Mouse (Mus musculus): ENCODE measurements around the gene Zkscan6. TPM values are rescaled to one million over a fixed set of nuclear protein-coding genes. Genes with fewer than 3 reads are reported as not detected.
A peak's percentile ranks its signal among the peaks of the same experiment; 100 is the strongest.

Gene Zkscan6
- 13.3 and 15.0 TPM in 2 replicates for polyA plus RNA-seq (2014; fragmentation: Nextera tagmentation; extraction: Ambion mirVana)

DNA sequence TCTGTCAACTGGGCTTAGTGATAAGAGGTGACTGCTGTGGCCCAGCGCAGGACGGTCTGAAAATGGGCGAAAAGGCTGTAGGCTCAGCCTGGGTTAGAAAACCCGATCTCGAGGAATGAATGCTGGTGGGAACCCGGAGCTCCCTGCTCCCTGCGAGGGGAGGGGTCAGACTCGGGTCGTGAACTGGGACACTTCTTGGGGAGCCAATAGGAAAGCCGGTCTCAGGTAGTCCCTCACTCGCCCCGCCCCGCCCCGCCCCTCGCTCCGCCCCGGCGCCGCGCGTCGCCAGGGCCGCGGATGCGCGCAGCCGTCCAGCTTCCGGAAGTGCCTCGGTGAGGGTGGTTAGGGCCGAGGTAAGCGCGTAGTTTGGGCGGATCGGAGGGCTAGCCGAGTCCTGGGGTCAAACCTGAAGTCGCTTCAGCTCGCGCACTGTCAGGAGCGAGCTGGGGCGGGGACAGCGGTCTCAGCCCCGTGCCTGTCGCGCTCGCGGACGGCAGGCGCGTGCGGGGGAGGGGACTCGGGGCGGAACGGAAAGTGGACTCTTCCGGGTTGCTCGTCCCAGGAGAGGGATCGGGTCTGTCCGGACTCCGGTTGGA is at the start of gene Zkscan6:
Zkscan6 (plus strand) TSS at position 267 of the 596 bp plus-strand sequence.
- Histone ChIP-seq H3K4me2 (ENCODE audit: low read depth, low read length, severe bottlenecking) (peak within 1 kb of the TSS; percentile 95), H3K27ac (ENCODE audit: low read depth, low read length) (peak within 1 kb of the TSS; percentile 66; the same call in 1 of the 2 replicates), H3K4me1 (replicated peaks; ENCODE audit: control insufficient read depth, insufficient read depth, low read length) (peaks cover 3% of the 10 kb centered on the region; the same call in 1 of the 2 replicates), H3K4me3 (ENCODE audit: low read depth, low read length) (peak within 1 kb of the TSS; percentile 75), H3K27me3 (ENCODE audit: control insufficient read depth, insufficient read depth, low read length) (no peaks in the 10 kb centered on the region), H3K36me3 (ENCODE audit: control insufficient read depth, insufficient read depth, low read length) (no peaks in the 10 kb centered on the region), H3K9me3 (ENCODE audit: control insufficient read depth, low read length) (no peaks in the 10 kb centered on the region), H3K9ac (ENCODE audit: low read length) (peak within 1 kb of the TSS; percentile 75)
- WGBS: under 1% methylated on average over 57 of the region's 58 CpGs
- peak; percentile 98 for ATAC-seq (replicated peaks; ENCODE audit: low FRiP score)
- peak; percentile 97 for DNase-seq (ENCODE audit: low spot score)

DNA sequence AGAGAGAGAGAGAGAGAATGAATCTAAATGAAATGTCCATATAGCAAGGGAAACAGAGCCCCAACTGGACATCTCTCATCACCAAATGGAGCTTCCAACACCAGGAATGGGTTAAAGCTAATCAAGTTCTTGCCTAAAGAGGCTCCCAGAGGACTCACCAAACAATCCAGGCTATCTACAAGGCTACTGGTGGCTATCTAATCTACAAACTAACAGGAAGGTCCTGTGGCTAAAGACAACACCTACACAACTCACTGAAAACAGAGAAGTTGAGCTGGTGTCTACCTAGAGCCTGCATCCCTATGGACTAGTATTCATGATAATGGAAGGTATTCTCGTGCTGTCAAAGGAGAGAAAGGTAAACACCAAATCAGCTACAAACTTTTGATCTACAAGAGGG is 47.6 kb upstream of the Zkscan6 start:
- Histone ChIP-seq H3K27ac (ENCODE audit: low read depth, low read length) (no peak overlapping the region), H3K9ac (ENCODE audit: low read length) (no peak overlapping the region), H3K9me3 (ENCODE audit: control insufficient read depth, low read length) (no peaks in the 10 kb centered on the region), H3K4me1 (replicated peaks; ENCODE audit: control insufficient read depth, insufficient read depth, low read length) (no peaks in the 10 kb centered on the region), H3K27me3 (ENCODE audit: control insufficient read depth, insufficient read depth, low read length) (no peaks in the 10 kb centered on the region), H3K36me3 (ENCODE audit: control insufficient read depth, insufficient read depth, low read length) (no peaks in the 10 kb centered on the region), H3K4me2 (ENCODE audit: low read depth, low read length, severe bottlenecking) (no peak overlapping the region), H3K4me3 (ENCODE audit: low read depth, low read length) (no peak overlapping the region)
- DNase-seq (ENCODE audit: low spot score): no peak
- no peak for ATAC-seq (replicated peaks; ENCODE audit: low FRiP score)
- WGBS: 95% methylated on average over 1 of the region's 1 CpGs

DNA sequence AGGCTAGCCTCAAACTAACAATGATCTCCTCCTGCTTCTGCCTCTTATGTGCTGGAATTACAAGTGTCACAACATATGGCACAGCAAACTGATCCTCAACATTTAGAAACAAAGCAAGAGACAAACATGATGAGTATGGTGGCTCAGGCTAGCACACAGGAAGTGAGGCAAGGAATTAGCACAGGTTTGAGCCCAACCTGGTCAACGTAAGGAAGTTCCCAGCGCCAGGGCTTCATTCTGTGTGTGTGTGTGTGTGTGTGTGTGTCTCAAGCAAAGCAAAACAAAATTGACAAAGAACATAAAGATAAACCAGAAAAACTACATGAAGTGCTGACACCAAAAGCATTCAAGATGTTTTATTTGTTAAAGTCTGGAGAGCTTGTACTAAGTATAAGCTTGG is 46.1 kb upstream of the Zkscan6 start:
- no peak overlapping the region for H3K4me3 ChIP-seq (ENCODE audit: low read depth, low read length)
- H3K36me3 ChIP-seq (ENCODE audit: control insufficient read depth, insufficient read depth, low read length): no peaks in the 10 kb centered on the region
- H3K4me2 ChIP-seq (ENCODE audit: low read depth, low read length, severe bottlenecking): no peak overlapping the region
- ATAC-seq (replicated peaks; ENCODE audit: low FRiP score) (no peak), DNase-seq (ENCODE audit: low spot score) (no peak)
- no peaks in the 10 kb centered on the region for H3K4me1 ChIP-seq (replicated peaks; ENCODE audit: control insufficient read depth, insufficient read depth, low read length)
- H3K27ac ChIP-seq (ENCODE audit: low read depth, low read length): no peak overlapping the region
- H3K27me3 ChIP-seq (ENCODE audit: control insufficient read depth, insufficient read depth, low read length): no peaks in the 10 kb centered on the region
- WGBS: 97% methylated on average over 2 of the region's 2 CpGs
- H3K9me3 ChIP-seq (ENCODE audit: control insufficient read depth, low read length): no peaks in the 10 kb centered on the region
- H3K9ac ChIP-seq (ENCODE audit: low read length): no peak overlapping the region

DNA sequence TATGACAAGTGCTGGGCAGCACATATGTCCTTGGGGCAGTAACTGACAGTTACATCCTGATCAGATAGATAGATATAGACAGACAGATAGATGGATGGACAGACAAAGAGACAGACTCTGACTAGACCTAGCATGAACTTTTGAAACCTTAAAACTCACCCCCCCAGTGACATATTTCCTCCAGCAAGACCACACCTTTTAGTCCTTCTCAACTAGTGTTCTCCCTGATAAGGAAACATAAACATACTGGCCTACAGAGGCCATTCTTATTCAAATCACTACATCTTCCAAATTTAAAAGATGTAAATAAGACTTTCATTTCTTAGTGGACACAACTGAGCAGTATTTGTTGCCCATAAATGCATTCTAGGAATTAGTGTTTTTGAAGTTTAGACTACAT is 38.5 kb upstream of the Zkscan6 start:
- no peak overlapping the region for H3K4me3 ChIP-seq (ENCODE audit: low read depth, low read length)
- no peaks in the 10 kb centered on the region for H3K9me3 ChIP-seq (ENCODE audit: control insufficient read depth, low read length)
- no peak for ATAC-seq (replicated peaks; ENCODE audit: low FRiP score)

DNA sequence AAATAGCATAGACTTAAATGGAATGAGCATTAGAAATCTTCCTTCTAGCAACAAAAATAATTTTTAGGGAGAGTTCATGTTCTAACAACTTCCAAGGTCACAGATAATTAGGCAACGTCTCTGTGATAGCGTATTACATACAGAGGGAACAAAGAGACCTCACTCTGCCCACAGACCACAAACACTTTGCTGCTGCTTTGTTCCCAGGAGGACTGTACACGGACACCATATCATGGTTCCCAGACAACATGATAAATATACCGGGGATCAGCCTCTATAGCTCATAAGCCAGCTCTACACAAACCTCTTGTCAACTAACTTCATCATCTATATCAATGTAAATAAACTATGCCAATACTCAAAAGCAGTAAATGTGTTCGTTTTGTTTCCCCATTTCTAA is 37.0 kb upstream of the Zkscan6 start:
- Histone ChIP-seq H3K36me3 (ENCODE audit: control insufficient read depth, insufficient read depth, low read length) (no peaks in the 10 kb centered on the region), H3K4me1 (replicated peaks; ENCODE audit: control insufficient read depth, insufficient read depth, low read length) (no peaks in the 10 kb centered on the region), H3K27ac (ENCODE audit: low read depth, low read length) (no peak overlapping the region), H3K9me3 (ENCODE audit: control insufficient read depth, low read length) (no peaks in the 10 kb centered on the region), H3K9ac (ENCODE audit: low read length) (no peak overlapping the region), H3K4me3 (ENCODE audit: low read depth, low read length) (no peak overlapping the region), H3K27me3 (ENCODE audit: control insufficient read depth, insufficient read depth, low read length) (no peaks in the 10 kb centered on the region), H3K4me2 (ENCODE audit: low read depth, low read length, severe bottlenecking) (no peak overlapping the region)
- WGBS: 87% methylated on average over 5 of the region's 5 CpGs
- DNase-seq (ENCODE audit: low spot score) (no peak), ATAC-seq (replicated peaks; ENCODE audit: low FRiP score) (no peak)

More for the DNA sequence above, 38.5 kb upstream of the Zkscan6 start:
- Histone ChIP-seq H3K4me1 (replicated peaks; ENCODE audit: control insufficient read depth, insufficient read depth, low read length) (no peaks in the 10 kb centered on the region), H3K27me3 (ENCODE audit: control insufficient read depth, insufficient read depth, low read length) (no peaks in the 10 kb centered on the region), H3K27ac (ENCODE audit: low read depth, low read length) (no peak overlapping the region), H3K4me2 (ENCODE audit: low read depth, low read length, severe bottlenecking) (no peak overlapping the region), H3K9ac (ENCODE audit: low read length) (no peak overlapping the region), H3K36me3 (ENCODE audit: control insufficient read depth, insufficient read depth, low read length) (no peaks in the 10 kb centered on the region)
- DNase-seq (ENCODE audit: low spot score): no peak

DNA sequence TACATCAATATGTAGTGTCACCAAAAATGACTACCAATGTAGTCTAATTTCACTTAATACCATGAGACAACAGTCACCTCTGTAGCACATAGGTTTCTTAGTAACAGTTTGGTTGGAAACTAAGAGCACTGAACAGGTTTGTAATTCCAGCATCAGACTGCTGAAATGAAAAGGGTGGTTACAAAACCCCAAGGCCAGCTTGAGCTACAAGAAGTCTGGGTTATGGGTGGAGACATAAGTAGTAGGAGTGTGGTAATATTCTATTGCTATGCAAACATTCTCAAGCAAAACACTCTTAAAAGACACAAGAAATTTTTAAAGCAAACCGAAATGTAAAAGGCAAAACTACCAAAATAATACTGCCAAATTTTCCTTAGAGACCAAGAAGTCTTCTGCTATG is 35.4 kb upstream of the Zkscan6 start:
- H3K9me3 ChIP-seq (ENCODE audit: control insufficient read depth, low read length): no peaks in the 10 kb centered on the region
- no peak overlapping the region for H3K4me2 ChIP-seq (ENCODE audit: low read depth, low read length, severe bottlenecking)
- ATAC-seq (replicated peaks; ENCODE audit: low FRiP score) (no peak), DNase-seq (ENCODE audit: low spot score) (no peak)
- H3K4me3 ChIP-seq (ENCODE audit: low read depth, low read length): no peak overlapping the region
- no peak overlapping the region for H3K27ac ChIP-seq (ENCODE audit: low read depth, low read length)
- WGBS: 92% methylated on average over 1 of the region's 1 CpGs
- no peak overlapping the region for H3K9ac ChIP-seq (ENCODE audit: low read length)
- no peaks in the 10 kb centered on the region for H3K36me3 ChIP-seq (ENCODE audit: control insufficient read depth, insufficient read depth, low read length)
- no peaks in the 10 kb centered on the region for H3K4me1 ChIP-seq (replicated peaks; ENCODE audit: control insufficient read depth, insufficient read depth, low read length)
- H3K27me3 ChIP-seq (ENCODE audit: control insufficient read depth, insufficient read depth, low read length): no peaks in the 10 kb centered on the region

DNA sequence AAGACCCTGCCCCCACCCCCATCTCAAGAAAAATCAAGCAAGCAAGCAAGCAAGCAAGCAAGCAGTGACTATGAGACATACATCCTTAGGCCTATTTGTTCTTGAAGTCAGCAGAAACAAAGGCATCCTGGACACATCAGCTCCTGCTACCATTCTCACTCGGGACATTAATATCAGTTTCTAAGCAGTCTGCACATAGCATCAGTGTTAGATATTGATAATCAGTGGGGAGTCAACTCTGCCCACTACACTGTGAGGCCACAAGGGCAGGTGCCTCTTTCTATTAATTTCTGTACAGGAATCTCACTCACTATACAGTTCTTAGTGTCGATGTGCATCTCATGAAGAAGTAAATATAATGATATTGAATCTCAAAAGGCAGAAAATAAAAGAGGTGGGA is 33.4 kb upstream of the Zkscan6 start:
- Histone ChIP-seq H3K4me2 (ENCODE audit: low read depth, low read length, severe bottlenecking) (no peak overlapping the region), H3K27ac (ENCODE audit: low read depth, low read length) (no peak overlapping the region), H3K27me3 (ENCODE audit: control insufficient read depth, insufficient read depth, low read length) (no peaks in the 10 kb centered on the region), H3K9ac (ENCODE audit: low read length) (no peak overlapping the region), H3K4me3 (ENCODE audit: low read depth, low read length) (no peak overlapping the region), H3K9me3 (ENCODE audit: control insufficient read depth, low read length) (no peaks in the 10 kb centered on the region), H3K4me1 (replicated peaks; ENCODE audit: control insufficient read depth, insufficient read depth, low read length) (no peaks in the 10 kb centered on the region), H3K36me3 (ENCODE audit: control insufficient read depth, insufficient read depth, low read length) (no peaks in the 10 kb centered on the region)
- WGBS: 88% methylated on average over 2 of the region's 2 CpGs
- ATAC-seq (replicated peaks; ENCODE audit: low FRiP score): no peak
- DNase-seq (ENCODE audit: low spot score): no peak

DNA sequence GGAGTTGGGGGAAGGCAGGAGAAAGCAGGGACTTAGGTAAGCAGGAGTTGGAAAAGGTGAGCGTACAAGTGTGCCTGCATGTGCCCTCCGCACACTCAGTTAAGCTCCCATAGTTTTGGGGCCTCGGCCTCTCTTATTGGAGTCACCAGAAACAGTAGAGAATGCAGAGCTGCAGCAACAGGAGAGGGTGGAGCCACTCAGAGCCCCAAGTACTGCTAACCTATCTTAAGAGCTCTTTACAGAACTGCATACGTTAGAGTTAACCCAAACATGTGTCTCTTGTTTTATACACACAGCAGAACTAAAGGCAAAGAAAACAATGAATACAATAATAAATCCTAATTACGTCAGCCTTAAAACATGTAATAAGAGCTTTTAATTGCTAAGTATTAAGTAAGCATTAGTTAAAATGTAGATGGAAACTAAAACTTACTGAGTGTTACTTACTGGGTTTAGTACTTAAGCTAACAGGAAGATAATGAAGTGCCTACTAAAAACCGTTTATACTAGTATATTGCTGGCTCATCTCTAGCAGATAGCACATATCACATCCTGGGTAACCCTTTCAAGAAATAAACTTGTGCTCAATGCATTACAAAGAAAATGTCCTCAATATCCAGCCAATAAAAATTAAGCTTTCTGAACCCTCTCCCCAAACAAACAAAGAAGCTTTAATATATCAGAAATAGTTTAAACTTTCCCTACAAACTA is 32.9 kb upstream of the Zkscan6 start:
- Histone ChIP-seq H3K9me3 (ENCODE audit: control insufficient read depth, low read length) (no peaks in the 10 kb centered on the region), H3K9ac (ENCODE audit: low read length) (no peak overlapping the region), H3K27ac (ENCODE audit: low read depth, low read length) (no peak overlapping the region), H3K4me3 (ENCODE audit: low read depth, low read length) (no peak overlapping the region), H3K4me1 (replicated peaks; ENCODE audit: control insufficient read depth, insufficient read depth, low read length) (no peaks in the 10 kb centered on the region), H3K27me3 (ENCODE audit: control insufficient read depth, insufficient read depth, low read length) (no peaks in the 10 kb centered on the region), H3K36me3 (ENCODE audit: control insufficient read depth, insufficient read depth, low read length) (no peaks in the 10 kb centered on the region), H3K4me2 (ENCODE audit: low read depth, low read length, severe bottlenecking) (no peak overlapping the region)
- no peak for ATAC-seq (replicated peaks; ENCODE audit: low FRiP score)
- DNase-seq (ENCODE audit: low spot score): no peak
- WGBS: 74% methylated on average over 6 of the region's 6 CpGs

Data from forebrain, embryonic 11.5 days (tissue).